ENCODE assay signal across 22 mouse cellular contexts in the genomic region with DNA sequence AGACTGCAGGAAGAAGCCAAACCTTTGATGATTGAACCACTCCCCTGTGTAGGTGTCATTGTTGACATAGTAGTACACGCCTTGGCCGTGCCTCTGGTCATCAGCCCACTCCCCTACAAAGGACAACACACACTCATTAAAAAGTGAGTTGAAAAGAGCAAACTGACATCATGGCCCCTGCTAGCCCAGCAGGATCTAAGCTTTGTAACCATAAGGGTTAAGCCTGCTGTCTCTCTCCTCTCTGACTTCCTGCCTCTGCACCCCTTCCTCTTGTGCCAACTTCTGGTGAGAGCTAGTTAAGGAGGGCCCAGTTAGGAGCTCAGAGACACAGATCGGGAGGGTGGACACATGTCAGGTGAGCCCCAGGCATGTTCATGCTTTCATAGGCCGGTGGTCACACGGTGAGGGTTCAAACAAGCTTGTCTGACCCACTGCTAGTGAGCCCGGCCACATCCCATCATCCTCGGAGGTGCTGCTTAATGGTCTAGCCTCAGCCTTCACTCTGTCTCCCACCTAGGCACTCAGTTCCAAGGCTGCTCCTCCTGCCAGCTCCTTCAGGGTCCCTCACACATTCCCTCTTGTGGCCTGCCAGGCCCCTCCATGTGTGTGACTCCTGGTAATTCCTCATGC. TPM values are rescaled to one million over a fixed set of nuclear protein-coding genes. Genes with fewer than 3 reads are reported as not detected.
A peak's percentile ranks its signal among the peaks of the same experiment; 100 is the strongest.
DNase-seq lines count a peak whose midpoint lies in the region; ATAC-seq and TF ChIP-seq lines count a peak whose summit lies in the region.
"Had no signal": no experiment of that assay in that cellular context is flagged by ENCODE, and none has a peak within 500 bp of the region (broad histone marks: within the 10 kb centered on the region; RNA-seq: fewer than 3 reads in every experiment).

No protein-coding gene starts in this region.

- intact Hi-C loops in gastrocnemius, postnatal 14 days (cut with DNase I; ENCODE audit: low total_unique reads), result loop anchor here (10.0 kb wide), 1 partner anchor 228 kb away; no protein-coding TSS in a partner anchor

- H3K4me3 ChIP-seq in bone marrow, adult 2 months (replicated peaks; ENCODE audit: control insufficient read depth, low read depth, low read length), result no peak overlapping the region
- H3K4me3 ChIP-seq: embryonic facial prominence, embryonic 15.5 days; heart, adult 2 months; heart, embryonic 15.5 days; limb, embryonic 15.5 days; liver, embryonic 15.5 days; midbrain, embryonic 13.5 days had no signal

- TF ChIP-seq POLR2A in bone marrow, adult 2 months (IDR thresholded peaks at IDR 0.05; ENCODE audit: borderline replicate concordance, control insufficient read depth, low read depth, low read length), result no peak

- ATAC-seq in frontal cortex, adult (ENCODE audit: low TSS enrichment), result no peak
- ATAC-seq: hindbrain, postnatal 0 days; midbrain, embryonic 13.5 days had no signal

- no peak for TF ChIP-seq CTCF in bone marrow, adult 2 months (IDR thresholded peaks at IDR 0.05; ENCODE audit: control insufficient read depth, insufficient read depth, low read length)

- peak; percentile 3 for DNase-seq in adrenal gland, postnatal 10 days
- DNase-seq in adrenal gland, adult 8-10 months, result no peak
- DNase-seq in CD4-positive helper T cell, adult 2 months (ENCODE audit: low read depth, low spot score), result peak; percentile 23
- DNase-seq in thymus, postnatal 10 days (ENCODE audit: low spot score in 2 of 2), result peak; percentile 55 to 63
- DNase-seq in gastrocnemius, postnatal 14 days, result no peak
- no peak for DNase-seq in urinary bladder, postnatal 10 days (ENCODE audit: low spot score)
- DNase-seq: adrenal gland, postnatal 25 days; cerebellum, adult 11-12 months; cerebellum, postnatal 14 days; kidney, adult 11 months; lung, postnatal 10 days had no signal

- peaks cover 17% of the 10 kb centered on the region for H3K4me1 ChIP-seq in bone marrow, adult 2 months (ENCODE audit: control insufficient read depth, insufficient read depth, low read length)
- H3K4me1 ChIP-seq: heart, embryonic 15.5 days had no signal

- peak overlapping the region; percentile 20 for H3K27ac ChIP-seq in bone marrow, adult 2 months (ENCODE audit: control insufficient read depth, insufficient read depth, low read depth, low read length, poor library complexity)
- H3K27ac ChIP-seq: embryonic facial prominence, embryonic 15.5 days; heart, adult 2 months; heart, embryonic 15.5 days; hindbrain, postnatal 0 days; limb, embryonic 15.5 days; liver, embryonic 15.5 days; midbrain, embryonic 13.5 days had no signal

- WGBS in bone marrow, adult 2 months, result 65% methylated on average over 7 of the region's 7 CpGs

RNA-seq across cellular contexts. Expression of a gene that starts 10.7 kb away (rescaled TPM):
- total RNA-seq in adrenal gland, postnatal 10 days (2021), result 1 to 10 TPM; 3.5 to 4.6 TPM
- total RNA-seq in adrenal gland, adult 8-10 months (2022), result 10 to 100 TPM in 2 of 4 experiments, 1 to 10 TPM in 2; 3.9 to 14.9 (median 9.1) TPM
- 5.8 and 10.4 TPM in 2 replicates for polyA plus RNA-seq in bone marrow, adult 2 months (2011; ENCODE audit: insufficient read depth, insufficient read length, low replicate concordance, missing spikeins)
- 10 to 100 TPM; 10.0 to 12.5 TPM for total RNA-seq in gastrocnemius, postnatal 14 days (2021)

RNA-seq across cellular contexts. Expression of a gene that starts 20.2 kb away (rescaled TPM):
- 10 to 100 TPM in 1 of 2 experiments, 1 to 10 TPM in 1; 4.4 to 10.9 TPM for total RNA-seq in adrenal gland, postnatal 10 days (2021)
- total RNA-seq in adrenal gland, adult 8-10 months (2022), result 10 to 100 TPM; 13.1 to 26.4 (median 22.5) TPM
- 5.5 and 21.9 TPM in 2 replicates for polyA plus RNA-seq in bone marrow, adult 2 months (2011; ENCODE audit: insufficient read depth, insufficient read length, low replicate concordance, missing spikeins)
- total RNA-seq in gastrocnemius, postnatal 14 days (2021), result 1 to 10 TPM; 2.5 to 2.7 TPM

RNA-seq across cellular contexts. Expression of a gene that starts 58.8 kb away (rescaled TPM):
- total RNA-seq in adrenal gland, postnatal 10 days (2021), result 1 to 10 TPM in 1 of 2 experiments, under 1 TPM in 1; 0.69 to 1.3 TPM
- under 1 TPM; 0.12 to 0.51 (median 0.31) TPM for total RNA-seq in adrenal gland, adult 8-10 months (2022)
- 7.3 and 13.0 TPM in 2 replicates for polyA plus RNA-seq in bone marrow, adult 2 months (2011; ENCODE audit: insufficient read depth, insufficient read length, low replicate concordance, missing spikeins)
- total RNA-seq in gastrocnemius, postnatal 14 days (2021), result not detected
- total RNA-seq: adrenal gland, postnatal 25 days; gastrocnemius, adult 8-10 months; left cerebral cortex, postnatal 25 days had no signal
- polyA plus RNA-seq: hindbrain, postnatal 0 days had no signal

Comparison
In these comparisons a context has a peak if more than half of its experiments do, and no peak if none do; other contexts are left out.
1. DNase-seq: peak in adrenal gland, postnatal 10 days (single experiment), CD4-positive helper T cell, adult 2 months (single experiment) and thymus, postnatal 10 days (2 of 2); none in adrenal gland, adult 8-10 months (single experiment), gastrocnemius, postnatal 14 days (single experiment) and urinary bladder, postnatal 10 days (single experiment).